Mouse (Mus musculus) midbrain, embryonic 16.5 days (tissue): ENCODE results near the gene Rpl11. TPM values are rescaled to one million over a fixed set of nuclear protein-coding genes. Genes with fewer than 3 reads are reported as not detected.

Experiments used
- ATAC-seq: fragments of 200-750 bp; cut with Nextera tagmentation; 2 replicates; pipeline ENCODE4 v1.8.0; 2017; ENCODE audit warnings: moderate TSS enrichment
- H3K27ac ChIP-seq: fragments of 300-500 bp; sonication (generic); 2 replicates; pipeline ENCODE4 v1.5.1; 2014; ENCODE audit warnings: mild to moderate bottlenecking, low read length, mixed read lengths
- H3K27me3 ChIP-seq: fragments of 300-500 bp; sonication (generic); 2 replicates; pipeline ENCODE4 v1.6.1; 2014; ENCODE audit warnings: low read depth, low read length, mixed read lengths; ENCODE audit not compliant: control insufficient read depth, insufficient read depth
- H3K36me3 ChIP-seq: fragments of 300-500 bp; sonication (generic); 2 replicates; pipeline ENCODE4 v1.6.1; 2014; ENCODE audit warnings: mild to moderate bottlenecking, low read length, moderate library complexity, mixed read lengths; ENCODE audit not compliant: control insufficient read depth, insufficient read depth
- H3K4me1 ChIP-seq: fragments of 300-500 bp; sonication (generic); 2 replicates; pipeline ENCODE4 v1.6.1; 2014; ENCODE audit warnings: mild to moderate bottlenecking, low read length, mixed read lengths; ENCODE audit not compliant: control insufficient read depth, insufficient read depth
- H3K4me2 ChIP-seq: fragments of 300-500 bp; sonication (generic); 2 replicates; pipeline ENCODE4 v1.6.1; 2014; ENCODE audit warnings: mild to moderate bottlenecking, low read length, mixed read lengths
- H3K4me3 ChIP-seq: fragments of 300-500 bp; sonication (generic); 2 replicates; pipeline ENCODE4 v1.5.1; 2014; ENCODE audit warnings: low read depth, mild to moderate bottlenecking, low read length, moderate library complexity, mixed read lengths
- H3K9ac ChIP-seq: fragments of 300-500 bp; sonication (generic); 2 replicates; pipeline ENCODE4 v1.6.1; 2014; ENCODE audit warnings: low read depth, low read length, mixed read lengths
- H3K9me3 ChIP-seq: fragments of 300-500 bp; sonication (generic); replicated peaks from 2 replicates; pipeline ENCODE4 v1.6.1; 2014; ENCODE audit warnings: mild to moderate bottlenecking, low read length, mixed read lengths; ENCODE audit not compliant: control insufficient read depth, poor library complexity, severe bottlenecking
- WGBS: fragments of 180-500 bp; shearing (Covaris S2); extraction: QIAGEN DNeasy Blood & Tissue Kit; methylation state at CpG from one replicate; pipeline ENCODE4 v1.1.7; 2014; 5-methylcytosine and 5-hydroxymethylcytosine counted together
- polyA plus RNA-seq: library from polyadenylated mRNA; unstranded; fragments of >200 nt; fragmentation: Nextera tagmentation; extraction: Ambion mirVana; gene quantifications from 2 replicates; pipeline ENCODE4 v1.2.1, GENCODE M21; 2015

The Rpl11 gene
- polyA plus RNA-seq, 1 experiment from 2014 or later = 245 TPM

DNA sequence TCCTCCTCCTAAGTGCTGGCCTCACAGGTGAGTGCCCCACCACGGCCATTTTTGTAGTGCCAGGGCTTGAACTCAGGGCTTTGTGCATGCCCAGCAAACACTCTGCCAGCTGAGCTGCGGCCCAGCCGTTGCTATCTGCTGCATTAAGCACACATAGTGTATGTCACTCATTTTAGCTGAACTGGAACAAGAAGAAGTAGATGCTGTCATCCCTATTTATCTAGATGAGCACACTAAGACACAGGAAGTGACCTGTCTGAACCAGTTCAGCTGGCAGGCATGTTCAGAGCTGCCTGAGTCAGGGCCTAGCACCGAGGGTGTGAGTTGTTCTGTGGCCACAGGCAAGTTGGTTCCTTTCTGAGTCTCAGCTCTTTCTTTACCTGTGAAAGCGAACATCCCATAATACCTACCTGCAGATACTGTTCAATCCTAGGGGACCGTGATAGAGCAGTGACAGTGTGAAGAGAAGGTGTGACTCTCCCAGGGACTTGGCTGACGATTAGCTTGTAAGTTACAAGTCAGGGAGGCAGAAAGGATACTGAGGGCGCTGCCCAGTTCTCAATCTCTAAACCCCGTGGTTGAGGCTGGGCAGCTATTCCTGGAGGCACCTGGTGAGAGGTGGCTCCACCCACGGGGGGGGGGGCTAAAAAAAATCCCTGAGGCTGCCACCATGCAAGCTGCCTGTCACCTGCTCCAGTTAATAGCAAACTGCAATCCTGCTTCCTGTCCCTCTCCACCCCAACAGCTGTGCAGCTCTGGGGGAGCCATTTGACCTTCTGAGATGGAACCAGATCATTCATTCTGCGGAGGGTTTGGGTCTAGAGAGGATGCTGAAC, 36.7 kb upstream of the Rpl11 start:
- Histone ChIP-seq H3K4me3 (no peak overlapping the region), H3K9ac (no peak overlapping the region), H3K36me3 (no peaks in the 10 kb centered on the region), H3K27ac (no peak overlapping the region), H3K27me3 (no peaks in the 10 kb centered on the region), H3K9me3 (no peaks in the 10 kb centered on the region), H3K4me1 (no peaks in the 10 kb centered on the region), H3K4me2 (no peak overlapping the region)
- 60% methylated on average over 11 of the region's 11 CpGs for WGBS
- ATAC-seq = no peak

DNA sequence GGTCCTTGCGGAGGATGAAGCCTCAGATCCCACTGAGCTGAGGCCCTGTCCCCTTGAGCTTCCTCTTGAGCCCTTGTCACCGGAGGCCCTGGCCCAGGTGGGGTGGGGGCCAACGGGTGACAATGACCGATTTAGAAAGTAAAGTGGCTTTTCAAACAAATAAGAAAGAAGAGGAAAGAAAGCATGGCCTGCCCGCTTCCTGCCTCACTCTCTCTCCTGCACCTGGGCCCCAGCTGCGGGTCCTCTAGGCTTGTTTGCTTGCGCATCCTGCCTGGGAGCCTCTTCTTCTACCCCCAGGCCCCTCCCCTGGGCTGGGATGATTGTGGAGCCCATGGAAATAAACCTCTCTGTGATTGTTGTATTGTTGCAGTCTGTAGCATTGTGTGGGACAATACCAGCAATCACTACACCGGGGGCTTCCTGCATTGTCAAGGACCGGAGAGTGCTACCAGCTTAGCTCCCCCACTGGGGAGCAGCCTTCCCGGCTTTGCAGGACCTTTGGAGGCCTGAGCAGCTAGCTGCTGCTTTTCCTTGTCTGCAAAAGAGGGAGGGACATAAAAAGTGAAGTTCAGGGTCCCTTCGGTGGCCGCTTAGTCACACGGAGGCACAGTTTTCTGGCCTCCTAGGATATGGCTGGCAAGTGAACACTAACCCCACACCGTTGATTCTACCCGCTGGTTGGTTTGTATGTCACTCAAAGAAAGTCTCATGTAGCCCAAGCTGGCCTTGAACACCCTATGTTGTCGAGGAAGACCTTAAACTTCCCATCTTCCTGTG, 35.9 kb upstream of the Rpl11 start:
- no peak for ATAC-seq
- no peak overlapping the region for H3K4me3 ChIP-seq
- no peaks in the 10 kb centered on the region for H3K36me3 ChIP-seq
- H3K4me2 ChIP-seq = no peak overlapping the region
- H3K9ac ChIP-seq = no peak overlapping the region
- no peak overlapping the region for H3K27ac ChIP-seq
- H3K27me3 ChIP-seq = no peaks in the 10 kb centered on the region
- H3K4me1 ChIP-seq = no peaks in the 10 kb centered on the region
- WGBS = 27% methylated on average over 16 of the region's 16 CpGs
- H3K9me3 ChIP-seq = no peaks in the 10 kb centered on the region

DNA sequence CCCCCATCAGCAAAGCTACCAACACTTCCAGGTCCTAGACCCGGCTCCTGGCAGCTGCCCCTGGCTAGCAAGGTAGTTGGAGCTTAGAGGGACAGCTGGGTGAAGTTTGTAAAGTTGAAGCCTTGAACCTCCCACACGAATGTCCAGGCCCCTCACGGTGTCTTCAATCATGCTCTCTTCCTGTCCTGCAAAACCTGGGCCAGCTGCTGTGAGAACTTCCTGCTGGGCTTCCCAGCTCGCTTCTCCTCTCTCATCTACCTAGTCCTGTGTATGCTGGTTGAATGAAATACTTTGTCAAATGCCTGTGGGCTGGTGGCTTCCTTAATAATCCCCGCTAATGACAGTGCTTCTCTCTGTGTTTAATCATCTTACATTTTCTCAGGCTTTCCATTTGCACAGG, 35.1 kb upstream of the Rpl11 start:
- WGBS = 89% methylated on average over 5 of the region's 5 CpGs

DNA sequence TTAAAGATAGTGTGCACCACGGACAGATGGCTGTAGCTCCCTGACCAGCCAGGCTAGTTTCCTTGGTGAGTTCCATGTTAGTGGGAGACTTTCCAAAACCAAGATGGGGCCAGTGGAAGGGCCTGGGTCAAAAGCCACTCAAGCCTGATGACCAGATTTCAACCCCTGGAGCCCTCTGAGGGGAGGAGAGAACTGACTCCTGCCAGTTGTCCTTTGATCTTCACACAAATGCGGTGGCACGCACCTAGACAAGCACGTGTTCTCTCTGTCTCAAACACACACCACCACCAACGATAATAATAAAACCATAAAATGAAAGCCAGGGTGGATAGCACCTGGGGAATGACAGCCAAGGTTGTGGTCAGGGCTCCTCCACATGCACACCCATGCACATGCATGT, 34.0 kb upstream of the Rpl11 start:
- Histone ChIP-seq H3K4me2 (no peak overlapping the region), H3K9me3 (no peaks in the 10 kb centered on the region), H3K4me1 (no peaks in the 10 kb centered on the region), H3K27ac (no peak overlapping the region), H3K36me3 (no peaks in the 10 kb centered on the region), H3K27me3 (peaks cover 5% of the 10 kb centered on the region; the same call in 1 of the 2 replicates), H3K9ac (no peak overlapping the region), H3K4me3 (no peak overlapping the region)
- 95% methylated on average over 5 of the region's 5 CpGs for WGBS
- ATAC-seq = no peak

More for the DNA sequence above, 35.1 kb upstream of the Rpl11 start:
- no peak overlapping the region for H3K4me2 ChIP-seq
- no peak overlapping the region for H3K9ac ChIP-seq
- no peaks in the 10 kb centered on the region for H3K36me3 ChIP-seq
- H3K27me3 ChIP-seq = no peaks in the 10 kb centered on the region
- no peak for ATAC-seq
- H3K4me1 ChIP-seq = no peaks in the 10 kb centered on the region
- H3K9me3 ChIP-seq = no peaks in the 10 kb centered on the region
- no peak overlapping the region for H3K27ac ChIP-seq
- no peak overlapping the region for H3K4me3 ChIP-seq

DNA sequence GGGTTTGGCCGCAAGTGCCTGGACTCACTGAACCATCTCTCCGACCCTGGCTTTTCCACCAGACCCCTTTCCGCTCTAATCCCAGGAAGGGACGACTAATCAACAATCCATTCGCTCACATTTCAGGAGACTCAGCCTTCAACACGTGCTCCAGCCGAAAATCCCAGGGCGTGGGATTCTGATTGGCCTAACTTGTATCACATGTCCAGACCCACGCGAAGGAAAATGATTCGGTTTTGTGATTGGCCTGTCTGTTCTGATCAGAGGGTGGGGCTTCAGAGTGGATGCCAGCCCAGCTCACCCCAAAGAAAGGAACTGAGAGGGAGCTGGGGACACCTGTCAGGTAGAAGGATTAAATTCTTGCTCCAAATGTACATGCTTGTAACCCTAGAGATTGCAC, 31.6 kb upstream of the Rpl11 start:
- Histone ChIP-seq H3K4me3 (no peak overlapping the region), H3K4me1 (peaks cover 8% of the 10 kb centered on the region), H3K4me2 (no peak overlapping the region), H3K27me3 (peaks cover 22% of the 10 kb centered on the region), H3K9ac (no peak overlapping the region), H3K27ac (no peak overlapping the region), H3K36me3 (no peaks in the 10 kb centered on the region), H3K9me3 (no peaks in the 10 kb centered on the region)
- no peak for ATAC-seq
- 94% methylated on average over 11 of the region's 11 CpGs for WGBS

DNA sequence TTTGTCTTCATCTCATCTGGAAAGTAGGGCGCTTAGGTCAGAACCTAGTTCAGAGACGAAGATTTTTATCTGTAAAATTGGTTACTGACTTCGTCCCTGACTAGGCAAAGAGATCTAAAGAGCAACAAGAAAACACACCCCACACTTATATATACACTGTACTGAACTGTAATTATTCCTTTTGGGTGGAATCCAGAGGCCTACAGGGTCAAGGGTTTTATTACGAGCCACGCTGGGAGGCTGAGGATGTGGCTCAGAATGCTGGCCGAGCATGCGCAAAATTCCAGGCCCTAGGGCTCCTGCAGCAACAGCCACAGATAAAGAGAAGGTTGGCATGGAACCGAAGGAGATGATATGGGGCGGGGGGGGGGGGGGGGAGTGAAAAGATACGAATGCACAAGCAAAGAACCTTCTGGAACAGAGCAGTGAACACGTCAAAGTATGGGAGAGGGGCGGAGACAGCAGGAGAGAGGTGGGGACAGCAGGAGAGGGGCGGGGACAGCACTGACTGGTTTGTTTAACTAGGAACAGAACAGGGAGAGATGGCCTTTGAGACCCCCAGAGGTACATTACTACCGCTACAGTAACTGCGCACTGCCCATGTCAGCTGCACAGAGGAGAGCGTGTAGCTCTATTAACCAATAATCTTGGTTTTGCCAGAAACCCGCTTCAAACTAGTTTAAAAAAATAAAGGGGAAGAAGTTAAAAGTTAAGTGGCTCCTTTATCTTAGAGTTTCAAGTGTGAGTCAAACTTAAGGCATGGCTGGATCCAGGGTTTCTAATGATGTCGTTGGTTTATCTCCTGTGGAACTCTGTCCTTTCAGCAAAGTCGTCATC, 30.3 kb upstream of the Rpl11 start:
- H3K9me3 ChIP-seq = no peaks in the 10 kb centered on the region
- no peak overlapping the region for H3K4me3 ChIP-seq
- H3K27ac ChIP-seq = no peak overlapping the region
- H3K4me1 ChIP-seq = peaks cover 8% of the 10 kb centered on the region
- WGBS = 85% methylated on average over 17 of the region's 19 CpGs
- ATAC-seq = no peak
- no peak overlapping the region for H3K9ac ChIP-seq
- peaks cover 22% of the 10 kb centered on the region for H3K27me3 ChIP-seq
- no peaks in the 10 kb centered on the region for H3K36me3 ChIP-seq
- no peak overlapping the region for H3K4me2 ChIP-seq

DNA sequence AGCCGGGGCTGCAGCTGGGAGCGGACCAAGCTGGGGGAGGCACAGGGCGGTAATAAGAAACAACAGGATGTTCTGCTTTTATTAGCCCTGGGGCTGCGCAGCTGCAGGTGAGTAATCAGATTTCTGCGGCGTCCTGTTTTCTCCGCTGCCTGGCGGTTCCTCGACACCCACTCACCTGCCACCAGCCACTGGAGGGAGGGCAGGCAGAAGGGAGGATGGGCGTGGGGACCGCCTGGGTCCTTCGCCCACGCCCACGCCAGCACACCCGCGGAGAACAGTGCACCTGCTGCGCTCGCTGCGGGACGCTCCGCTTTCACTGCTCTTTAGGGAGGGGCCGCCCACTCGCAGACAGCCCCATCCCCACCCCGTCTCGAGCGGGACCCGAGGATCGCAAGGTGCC, 28.5 kb upstream of the Rpl11 start:
- Histone ChIP-seq H3K27me3 (peaks cover 22% of the 10 kb centered on the region), H3K36me3 (no peaks in the 10 kb centered on the region), H3K9me3 (no peaks in the 10 kb centered on the region), H3K27ac (no peak overlapping the region), H3K9ac (peak overlapping the region; percentile 71), H3K4me2 (peak overlapping the region; percentile 79), H3K4me1 (peaks cover 8% of the 10 kb centered on the region), H3K4me3 (peak overlapping the region; percentile 42)
- 5% methylated on average over 28 of the region's 28 CpGs for WGBS
- ATAC-seq = no peak

DNA sequence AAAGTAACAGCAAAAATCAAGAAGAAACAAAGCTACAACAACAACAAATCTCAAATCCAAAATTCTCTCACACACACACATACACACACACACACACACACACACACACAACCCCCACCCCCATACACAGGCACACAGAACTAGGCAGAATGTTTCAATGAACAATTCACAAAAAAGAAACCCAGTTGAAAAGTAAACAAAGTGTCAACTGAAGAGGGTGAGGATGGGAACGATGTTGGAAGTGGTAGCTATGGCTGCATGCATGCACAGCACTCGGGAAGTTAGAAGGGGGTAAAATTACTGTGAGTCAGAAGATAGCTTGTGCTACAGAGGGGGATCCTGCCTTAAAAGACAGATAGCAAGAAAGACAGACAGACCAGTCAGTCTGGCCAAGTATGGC, 25.4 kb upstream of the Rpl11 start:
- ATAC-seq = no peak
- Histone ChIP-seq H3K9ac (no peak overlapping the region), H3K36me3 (no peaks in the 10 kb centered on the region), H3K27me3 (peaks cover 22% of the 10 kb centered on the region), H3K4me2 (no peak overlapping the region), H3K9me3 (no peaks in the 10 kb centered on the region), H3K4me3 (no peak overlapping the region), H3K27ac (no peak overlapping the region), H3K4me1 (peaks cover 8% of the 10 kb centered on the region)
- WGBS = 68% methylated on average over 2 of the region's 2 CpGs
